Mouse (Mus musculus) CH12.LX (cell line): ENCODE results near the gene Lrrc4b. TPM values are rescaled to one million over a fixed set of nuclear protein-coding genes. Genes with fewer than 3 reads are reported as not detected.

Experiments
- DNase-seq: peaks from one replicate; pipeline ENCODE4 v3.0.0-alpha.2; 2013; ENCODE audit errors: extremely low read depth
- H3K27ac ChIP-seq: 2 replicates; pipeline ENCODE4 v1.5.1; 2012; ENCODE audit warnings: low read depth, mild to moderate bottlenecking, control low read depth, moderate library complexity; ENCODE audit not compliant: insufficient read depth
- H3K27me3 ChIP-seq: replicated peaks from 2 replicates; pipeline ENCODE3; 2012; ENCODE audit warnings: inconsistent platforms
- H3K36me3 ChIP-seq, 2 experiments: replicated peaks in 1 of 2; 2 replicates each; pipeline versions ENCODE3 to v1.6.1; 2012; ENCODE audit warnings: inconsistent platforms in 1 of 2, low read length in 1 of 2, mild to moderate bottlenecking in 1 of 2, mixed read lengths in 1 of 2, moderate library complexity in 1 of 2; ENCODE audit not compliant: control insufficient read depth in 1 of 2, insufficient read depth in 1 of 2
- H3K4me1 ChIP-seq, 2 experiments: 2 replicates each; pipeline ENCODE4 v1.6.1; 2012; ENCODE audit warnings: inconsistent platforms in 1 of 2, moderate library complexity in 1 of 2; ENCODE audit not compliant: insufficient read depth in 2 of 2, control insufficient read depth in 1 of 2
- H3K4me2 ChIP-seq: 2 replicates; pipeline ENCODE4 v1.6.1; 2012; ENCODE audit warnings: low read depth, mild to moderate bottlenecking, control low read depth; ENCODE audit not compliant: poor library complexity, insufficient read depth, severe bottlenecking
- H3K4me3 ChIP-seq, 3 experiments: fragments of 150-350 bp in 1 of 3; sonication (generic) in 1 of 3; replicated peaks in 1 of 3; 2 replicates each; pipeline versions ENCODE3 to v1.5.1; 2011 to 2012; ENCODE audit warnings: low read depth in 2 of 3, low read length in 2 of 3, mild to moderate bottlenecking in 2 of 3, moderate library complexity in 2 of 3, control low read depth in 1 of 3, improper control_type of control experiment in 1 of 3, inconsistent platforms in 1 of 3, mixed read lengths in 1 of 3; ENCODE audit not compliant: poor library complexity in 1 of 3
- H3K79me2 ChIP-seq: replicated peaks from 2 replicates; pipeline ENCODE4 v1.6.1; 2012; ENCODE audit warnings: mild to moderate bottlenecking, moderate library complexity; ENCODE audit not compliant: control insufficient read depth, poor library complexity, insufficient read depth, severe bottlenecking; ENCODE audit errors: extremely low read depth
- H3K9ac ChIP-seq: 2 replicates; pipeline ENCODE4 v1.6.1; 2012; ENCODE audit warnings: low read depth, mild to moderate bottlenecking, control low read depth, moderate library complexity; ENCODE audit not compliant: insufficient read depth
- H3K9me3 ChIP-seq: replicated peaks from 2 replicates; pipeline ENCODE3; 2012; ENCODE audit warnings: low read length, inconsistent platforms, mixed read lengths
- BHLHE40 ChIP-seq: IDR thresholded peaks from 2 replicates; pipeline ENCODE4 v1.6.1; 2011; ENCODE audit warnings: mild to moderate bottlenecking, low read depth, low read length, improper control_type of control experiment
- CHD1 ChIP-seq: IDR thresholded peaks from 2 replicates; pipeline ENCODE4 v1.6.1; 2012; ENCODE audit warnings: low read depth, low read length, improper control_type of control experiment, inconsistent platforms
- CTCF ChIP-seq, 2 experiments: IDR thresholded peaks in 1 of 2; conservative IDR thresholded peaks in 1 of 2; 2 replicates each; pipeline ENCODE4 v1.5.1; 2011 to 2012; ENCODE audit warnings: low read depth in 2 of 2, low read length in 2 of 2, improper control_type of control experiment in 1 of 2, inconsistent platforms in 1 of 2, mild to moderate bottlenecking in 1 of 2, moderate library complexity in 1 of 2
- E2F4 ChIP-seq: IDR thresholded peaks from 2 replicates; pipeline ENCODE4 v1.6.1; 2011; ENCODE audit warnings: low read depth, low read length, improper control_type of control experiment; ENCODE audit not compliant: insufficient replicate concordance
- ELF1 ChIP-seq: IDR thresholded peaks from 2 replicates; pipeline ENCODE4 v1.6.1; 2014; ENCODE audit warnings: low read depth, mild to moderate bottlenecking, inconsistent platforms, low read length, improper control_type of control experiment
- GABPA ChIP-seq: IDR thresholded peaks from 2 replicates; pipeline ENCODE4 v1.6.1; 2012; ENCODE audit warnings: low read depth, low read length, improper control_type of control experiment, inconsistent platforms; ENCODE audit not compliant: insufficient replicate concordance
- HCFC1 ChIP-seq: IDR thresholded peaks from 2 replicates; pipeline ENCODE4 v1.6.1; 2012; ENCODE audit warnings: low read depth, mild to moderate bottlenecking, inconsistent platforms, low read length, improper control_type of control experiment
- JUN ChIP-seq: IDR thresholded peaks from 2 replicates; pipeline ENCODE4 v1.6.1; 2011; ENCODE audit warnings: low read depth, mild to moderate bottlenecking, low read length, improper control_type of control experiment, moderate library complexity; ENCODE audit not compliant: insufficient read depth
- JUND ChIP-seq: conservative IDR thresholded peaks from 2 replicates; pipeline ENCODE4 v1.6.1; 2011; ENCODE audit warnings: low read depth, low read length, improper control_type of control experiment
- KAT2A ChIP-seq: IDR thresholded peaks from 2 replicates; pipeline ENCODE4 v1.6.1; 2012; ENCODE audit warnings: low read length, improper control_type of control experiment, inconsistent platforms; ENCODE audit not compliant: insufficient replicate concordance
- MAFK ChIP-seq: IDR thresholded peaks from 2 replicates; pipeline ENCODE4 v1.6.1; 2011; ENCODE audit warnings: low read length, improper control_type of control experiment; ENCODE audit not compliant: insufficient replicate concordance
- MAZ ChIP-seq: IDR thresholded peaks from 2 replicates; pipeline ENCODE4 v1.6.1; 2012; ENCODE audit warnings: low read depth, mild to moderate bottlenecking, inconsistent platforms, low read length, improper control_type of control experiment, moderate library complexity
- MYC ChIP-seq: IDR thresholded peaks from 2 replicates; pipeline ENCODE4 v1.6.1; 2011; ENCODE audit warnings: low read depth, mild to moderate bottlenecking, improper control_type of control experiment, low read length
- NELFE ChIP-seq: IDR thresholded peaks from 2 replicates; pipeline ENCODE4 v1.6.1; 2011; ENCODE audit warnings: low read depth, low read length, improper control_type of control experiment
- NRF1 ChIP-seq: IDR thresholded peaks from 2 replicates; pipeline ENCODE4 v1.6.1; 2014; ENCODE audit warnings: low read depth, mild to moderate bottlenecking, inconsistent platforms, low read length, improper control_type of control experiment, moderate library complexity
- PAX5 ChIP-seq: IDR thresholded peaks from 2 replicates; pipeline ENCODE4 v1.6.1; 2012; ENCODE audit warnings: low read length, inconsistent platforms, mixed read lengths
- POLR2A ChIP-seq: IDR thresholded peaks from 2 replicates; pipeline ENCODE4 v1.6.1; 2011; ENCODE audit warnings: low read depth, mild to moderate bottlenecking, improper control_type of control experiment, low read length
- POLR2AphosphoS2 ChIP-seq: IDR thresholded peaks from 2 replicates; pipeline ENCODE4 v1.6.1; 2011; ENCODE audit warnings: low read depth, low read length, improper control_type of control experiment
- RAD21 ChIP-seq: IDR thresholded peaks from 2 replicates; pipeline ENCODE4 v1.6.1; 2011; ENCODE audit warnings: low read depth, mild to moderate bottlenecking, low read length, improper control_type of control experiment, moderate library complexity
- TBP ChIP-seq: conservative IDR thresholded peaks from 2 replicates; pipeline ENCODE4 v1.6.1; 2011; ENCODE audit warnings: low read depth, low read length, improper control_type of control experiment
- TCF12 ChIP-seq: IDR thresholded peaks from 2 replicates; pipeline ENCODE4 v1.6.1; 2014; ENCODE audit warnings: low read depth, mild to moderate bottlenecking, inconsistent platforms, low read length, improper control_type of control experiment
- UBTF ChIP-seq: IDR thresholded peaks from 2 replicates; pipeline ENCODE4 v1.6.1; 2012; ENCODE audit warnings: low read depth, mild to moderate bottlenecking, inconsistent platforms, low read length, improper control_type of control experiment, moderate library complexity
- ZC3H11A ChIP-seq: IDR thresholded peaks from 2 replicates; pipeline ENCODE4 v1.6.1; 2012; ENCODE audit warnings: low read depth, mild to moderate bottlenecking, inconsistent platforms, low read length, improper control_type of control experiment
- ZKSCAN1 ChIP-seq: IDR thresholded peaks from 2 replicates; pipeline ENCODE4 v1.6.1; 2012; ENCODE audit warnings: low read depth, inconsistent platforms, low read length, improper control_type of control experiment, borderline replicate concordance
- ZMIZ1 ChIP-seq: IDR thresholded peaks from 2 replicates; pipeline ENCODE4 v1.6.1; 2012; ENCODE audit warnings: low read depth, mild to moderate bottlenecking, inconsistent platforms, low read length, improper control_type of control experiment
- ZNF384 ChIP-seq: IDR thresholded peaks from 2 replicates; pipeline ENCODE4 v1.6.1; 2012; ENCODE audit warnings: low read depth, low read length, improper control_type of control experiment, inconsistent platforms
- dilution Hi-C: fragments of 300-500 bp; cut with MboI; formaldehyde crosslinking; loops from 2 replicates; pipeline ENCODE4 v1.14.3; 2020; ENCODE audit warnings: low sequenced_read_pairs; ENCODE audit not compliant: extremely low pct_unique_long_range_greater_than_20kb, extremely low pct_ligation_motif_present
- in situ Hi-C: fragments of 300-500 bp; cut with MboI; formaldehyde crosslinking; loops from 3 replicates; pipeline ENCODE4 v1.14.3; 2019; ENCODE audit warnings: low sequenced_read_pairs, low pct_ligation_motif_present, low pct_unique_long_range_greater_than_20kb, mixed read lengths
- polyA plus RNA-seq: library from polyadenylated mRNA; unstranded; fragments of >175 nt; gene quantifications from 2 replicates; pipeline ENCODE4 v1.2.1, GENCODE M21; 2012; ENCODE audit warnings: low read depth; ENCODE audit not compliant: insufficient read length
- total RNA-seq, 2 experiments: library from RNA; depleted of rRNA; stranded (reverse); fragments of 300-350 nt in 1 of 2; fragments of >200 nt in 1 of 2; gene quantifications; 2 replicates each; pipeline ENCODE4 v1.2.3; 2012 to 2014

Gene Lrrc4b
- total and polyA plus RNA-seq, 3 experiments, result 0.04 TPM; not detected in 2

GRCm38 (mm10) chr7:44463056-44463425, 34.2 kb downstream of the Lrrc4b start:
- Histone ChIP-seq H3K27ac (no peak overlapping the region), H3K4me2 (no peak overlapping the region), H3K36me3 (no peaks in the 10 kb centered on the region), H3K9ac (no peak overlapping the region), H3K27me3 (peaks cover 79% of the 10 kb centered on the region), H3K4me3 (no peak overlapping the region), H3K9me3 (peaks cover 17% of the 10 kb centered on the region), H3K79me2 (no peaks in the 10 kb centered on the region), H3K4me1 (peaks cover 4 to 8% of the 10 kb centered on the region in 2 experiments; a peak in 3 of 4 replicates)
- TF ChIP-seq PAX5 (no peak), ZKSCAN1 (no peak), JUND (no peak), CTCF (conservative IDR thresholded peaks at IDR 0.05 in 1 of 2, IDR thresholded peaks at IDR 0.05 in 1 of 2; ENCODE audit: low read depth in 2 of 2, low read length in 2 of 2) (no peak), MYC (no peak), GABPA (no peak), POLR2A (no peak), ELF1 (no peak), KAT2A (no peak), RAD21 (no peak), MAFK (no peak), E2F4 (no peak), HCFC1 (no peak), ZC3H11A (no peak), NRF1 (no peak), CHD1 (no peak), NELFE (no peak), ZNF384 (no peak), UBTF (no peak)
- no peak for DNase-seq
- dilution Hi-C loops (no loop called here), in situ Hi-C loops (no loop called here)

GRCm38 (mm10) chr7:44463556-44464225, 34.9 kb downstream of the Lrrc4b start:
- dilution Hi-C loops, result no loop called here
- peaks cover 73% of the 10 kb centered on the region for H3K27me3 ChIP-seq

More at GRCm38 (mm10) chr7:44463556-44464225, 34.9 kb downstream of the Lrrc4b start:
- H3K9ac ChIP-seq, result no peak overlapping the region
- H3K4me3 ChIP-seq, result no peak overlapping the region
- H3K4me1 ChIP-seq, result peaks cover 5 to 12% of the 10 kb centered on the region in 2 experiments
- peaks cover 11% of the 10 kb centered on the region for H3K9me3 ChIP-seq
- no peaks in the 10 kb centered on the region for H3K36me3 ChIP-seq
- in situ Hi-C loops, result no loop called here
- no peaks in the 10 kb centered on the region for H3K79me2 ChIP-seq
- H3K4me2 ChIP-seq, result no peak overlapping the region
- DNase-seq, result no peak
- TF ChIP-seq POLR2A, result no peak
- no peak for TF ChIP-seq GABPA
- no peak for TF ChIP-seq ZMIZ1
- no peak for TF ChIP-seq MAZ
- no peak for TF ChIP-seq PAX5
- no peak for TF ChIP-seq TBP
- no peak for TF ChIP-seq TCF12
- TF ChIP-seq POLR2AphosphoS2, result no peak
- TF ChIP-seq KAT2A, result no peak
- TF ChIP-seq E2F4, result no peak
- no peak for TF ChIP-seq BHLHE40
- TF ChIP-seq JUN, result no peak
- TF ChIP-seq, all 38 proteins: peak for 0
- H3K27ac ChIP-seq, result no peak overlapping the region
